Comparison of ENCODE assay signal across 9 mouse cellular contexts in genomic region chr19:56939826-56940225, GRCm38 (mm10).
DNase-seq lines count a peak whose midpoint lies in the region; ATAC-seq and TF ChIP-seq lines count a peak whose summit lies in the region.
"Had no signal": no experiment of that assay in that cellular context is flagged by ENCODE, and none has a peak within 500 bp of the region (broad histone marks: within the 10 kb centered on the region; RNA-seq: fewer than 3 reads in every experiment).

No protein-coding gene starts in this region.

- H3K36me3 ChIP-seq in kidney, adult 2 months (ENCODE audit: control insufficient read depth, insufficient read depth, low read length) = no peaks in the 10 kb centered on the region
- no peaks in the 10 kb centered on the region for H3K36me3 ChIP-seq in forebrain, embryonic 16.5 days (ENCODE audit: control insufficient read depth, insufficient read depth)

- WGBS in kidney, adult 2 months = 39% methylated on average over 9 of the region's 9 CpGs
- WGBS in forebrain, embryonic 16.5 days = 92% methylated on average over 9 of the region's 9 CpGs

- peak; percentile 52 to 69 for DNase-seq in cerebellum, postnatal 25 days
- DNase-seq in cerebellum, adult 9-10 months = no peak
- DNase-seq in urinary bladder, postnatal 14 days (ENCODE audit: low spot score) = peak; percentile 85
- DNase-seq in urinary bladder, postnatal 10 days (ENCODE audit: low spot score) = no peak
- DNase-seq in kidney, adult 2 months = peak; percentile 78
- no peak for DNase-seq in right cerebral cortex, postnatal 14 days
- DNase-seq in layer of hippocampus, adult 11-12 months (ENCODE audit: low spot score) = no peak

- TF ChIP-seq POLR2A in kidney, adult 2 months (IDR thresholded peaks at IDR 0.05; ENCODE audit: low read depth, low read length) = no peak

- TF ChIP-seq CTCF in kidney, adult 2 months (conservative IDR thresholded peaks at IDR 0.05; ENCODE audit: insufficient read depth, insufficient read length, low read depth, low read length) = no peak

- ATAC-seq in forebrain, embryonic 16.5 days = no peak

- H3K4me3 ChIP-seq in kidney, adult 2 months (ENCODE audit: insufficient read depth, low read depth, low read length) = no peak overlapping the region
- H3K4me3 ChIP-seq in forebrain, embryonic 16.5 days (replicated peaks; ENCODE audit: low read length) = no peak overlapping the region

- H3K27me3 ChIP-seq in kidney, adult 2 months (replicated peaks; ENCODE audit: control insufficient read depth, insufficient read depth, low read length) = no peaks in the 10 kb centered on the region
- H3K27me3 ChIP-seq in forebrain, embryonic 16.5 days (replicated peaks; ENCODE audit: control insufficient read depth, insufficient read depth, low read length) = no peaks in the 10 kb centered on the region
- H3K27me3 ChIP-seq: CH12.LX had no signal

- no peak overlapping the region; the same call in 1 of the 2 replicates for H3K27ac ChIP-seq in kidney, adult 2 months (ENCODE audit: insufficient read depth, low read depth, low read length)
- H3K27ac ChIP-seq in forebrain, embryonic 16.5 days (ENCODE audit: low read length) = no peak overlapping the region

- H3K4me2 ChIP-seq in forebrain, embryonic 16.5 days (ENCODE audit: low read length) = no peak overlapping the region

- H3K4me1 ChIP-seq in kidney, adult 2 months (ENCODE audit: control insufficient read depth, insufficient read depth, low read length) = no peaks in the 10 kb centered on the region
- H3K4me1 ChIP-seq in forebrain, embryonic 16.5 days (replicated peaks; ENCODE audit: control insufficient read depth, insufficient read depth, low read length) = no peaks in the 10 kb centered on the region

- H3K9me3 ChIP-seq in forebrain, embryonic 16.5 days (ENCODE audit: control insufficient read depth, low read length) = no peaks in the 10 kb centered on the region

- H3K9ac ChIP-seq in forebrain, embryonic 16.5 days (replicated peaks; ENCODE audit: low read depth, low read length) = no peak overlapping the region

Comparison
In these comparisons a context has a peak if more than half of its experiments do, and no peak if none do; other contexts are left out.
1. DNase-seq: peak in cerebellum, postnatal 25 days (2 of 2), urinary bladder, postnatal 14 days (single experiment) and kidney, adult 2 months (single experiment); none in cerebellum, adult 9-10 months (single experiment), urinary bladder, postnatal 10 days (single experiment), right cerebral cortex, postnatal 14 days (single experiment) and layer of hippocampus, adult 11-12 months (single experiment).